Mouse (Mus musculus): ENCODE measurements around the gene Olfr761.

DNA sequence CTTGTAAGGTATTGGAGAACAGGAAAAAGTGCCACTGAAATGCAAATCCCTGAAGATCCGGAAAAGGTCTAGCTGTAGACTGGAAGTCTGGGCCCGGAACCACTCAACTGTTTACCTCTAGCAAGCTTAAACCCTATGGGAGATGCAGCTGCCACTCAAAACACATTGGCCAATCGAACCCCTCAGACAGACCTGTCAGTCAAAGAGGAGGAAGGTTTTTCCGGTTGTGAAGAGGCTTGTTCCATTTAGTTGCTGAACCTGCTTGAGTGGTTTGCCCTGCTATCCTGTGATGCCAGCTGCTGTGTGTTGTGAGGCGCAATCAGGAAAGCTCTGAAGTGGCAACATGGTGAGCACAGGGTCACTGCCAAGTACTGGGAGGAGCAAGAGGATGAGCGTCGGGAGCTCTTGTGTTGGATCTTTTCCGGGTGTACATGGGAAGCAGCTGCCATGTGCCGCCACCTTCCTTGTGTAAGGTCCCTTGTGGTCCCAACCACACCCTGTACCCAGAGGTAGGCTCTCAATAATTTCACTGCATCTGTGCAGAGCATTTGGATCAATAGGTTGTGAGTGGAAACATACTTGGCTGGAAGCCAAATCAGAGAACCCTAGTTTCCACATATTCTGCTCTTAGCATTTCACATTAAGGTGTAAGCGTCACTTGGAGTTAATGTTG lies 42.9 kb upstream of the Olfr761 start:
- no peak for TF ChIP-seq MAFK (IDR thresholded peaks at IDR 0.05; ENCODE audit: insufficient read depth, low read depth, low read length)
- peak; percentile 90 for TF ChIP-seq CHD2 (IDR thresholded peaks at IDR 0.05; ENCODE audit: low read depth, low read length)
- TF ChIP-seq ZC3H11A (IDR thresholded peaks at IDR 0.05; ENCODE audit: borderline replicate concordance, low read depth, low read length): no peak

Measured in ES-E14 (cell line).